Mouse (Mus musculus): ENCODE measurements at regions not wholly inside any gene's neighbourhood (a gene's known extent, or its start where the extent isn't known, plus 50 kb on each side); places are given as distances from the start of the nearest gene placed in this dataset.

DNA sequence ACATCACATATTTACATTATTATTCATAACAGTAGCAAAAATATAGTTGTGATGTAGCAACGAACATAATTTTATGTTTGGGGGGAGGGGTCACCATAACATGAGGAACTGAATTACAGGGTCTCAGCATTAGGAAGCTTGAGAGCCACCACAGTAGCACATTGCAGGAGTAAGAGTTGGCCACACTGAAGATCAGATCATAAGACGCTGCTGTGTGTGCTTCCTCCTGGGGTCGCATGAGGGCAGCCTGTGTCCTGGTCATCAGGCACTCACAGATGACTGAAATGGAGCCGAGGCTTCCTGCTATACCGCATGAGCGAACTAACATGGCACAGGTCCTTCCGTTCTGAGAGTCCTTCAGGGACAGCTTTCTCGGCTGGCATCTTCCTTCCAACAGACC lies 447.3 kb downstream of the Adam3 start:
- no peak for TF ChIP-seq EP300 (IDR thresholded peaks at IDR 0.05; ENCODE audit: low read depth)
- TF ChIP-seq CTCF (IDR thresholded peaks at IDR 0.05; ENCODE audit: low read depth), result peak; percentile 31

All from liver, postnatal 0 days (tissue).